Mouse (Mus musculus): ENCODE measurements around the gene Vmn1r196.
"Not testable (repeated sequence)": the region's sequence is repeated elsewhere in the genome, so short reads cannot be mapped to it uniquely, and the experiment has no call there.

GRCm38 (mm10) chr13:22308075-22308474 is 18.4 kb downstream of the Vmn1r196 start:
- TF ChIP-seq GATA1 (IDR thresholded peaks at IDR 0.05; ENCODE audit: low read depth, low read length); CTCF (IDR thresholded peaks at IDR 0.05 in 2 of 3, conservative IDR thresholded peaks at IDR 0.05 in 1 of 3; ENCODE audit: control insufficient read depth in 1 of 3, insufficient read depth in 1 of 3, low read depth in 2 of 3, low read length in 3 of 3, poor library complexity in 1 of 3, severe bottlenecking in 1 of 3); GABPA (IDR thresholded peaks at IDR 0.05; ENCODE audit: low read depth, low read length); POLR2A (IDR thresholded peaks at IDR 0.05; ENCODE audit: control insufficient read depth in 1 of 2, insufficient read depth in 1 of 2, low read depth in 1 of 2, low read length in 2 of 2, poor library complexity in 1 of 2); TAL1 (IDR thresholded peaks at IDR 0.05; ENCODE audit: low read length); BHLHE40 (IDR thresholded peaks at IDR 0.05; ENCODE audit: borderline replicate concordance, low read depth, low read length); ZMIZ1 (IDR thresholded peaks at IDR 0.05; ENCODE audit: low read depth, low read length); ETS1 (IDR thresholded peaks at IDR 0.05; ENCODE audit: low read depth, low read length); CHD1 (IDR thresholded peaks at IDR 0.05; ENCODE audit: low read depth, low read length); RCOR1 (IDR thresholded peaks at IDR 0.05; ENCODE audit: low read depth, low read length); MXI1 (IDR thresholded peaks at IDR 0.05; ENCODE audit: low read depth, low read length): not testable (repeated sequence)

Data from MEL (cell line).